17 mouse cellular contexts compared by ENCODE assay signal in the genomic region with DNA sequence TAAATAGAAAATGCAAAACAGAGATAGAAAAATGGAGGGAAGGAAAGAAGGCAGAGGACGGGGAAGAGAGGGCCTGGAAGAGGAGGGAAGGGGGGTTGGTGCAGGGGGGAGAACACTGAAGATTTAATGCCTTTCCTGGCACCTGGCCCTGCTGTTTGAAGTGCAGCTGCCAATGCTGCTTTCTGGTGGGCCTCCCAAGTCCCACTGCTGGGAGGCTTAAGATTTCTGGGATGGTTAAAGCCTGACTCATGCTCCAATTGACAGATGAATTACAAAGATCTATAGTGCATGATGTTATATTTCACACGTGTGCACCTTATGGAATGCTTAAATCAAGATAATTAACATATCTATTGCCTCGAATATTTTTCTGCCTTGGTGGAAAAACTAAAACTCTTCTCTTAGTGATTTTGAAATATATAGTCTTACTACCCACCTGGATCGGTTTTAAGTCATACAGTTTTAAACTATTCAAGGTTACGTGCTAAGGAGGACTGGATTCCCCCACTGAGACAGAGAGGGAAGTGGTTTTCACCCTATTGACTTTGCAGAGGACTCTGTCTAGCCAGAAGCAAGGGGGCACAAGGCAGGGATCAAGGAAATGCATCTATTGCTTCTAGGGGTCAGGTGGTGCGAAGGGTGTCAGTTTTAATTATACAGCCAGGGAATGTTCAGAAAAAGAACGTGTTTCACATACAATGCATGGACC.
DNase-seq lines count a peak whose midpoint lies in the region; ATAC-seq and TF ChIP-seq lines count a peak whose summit lies in the region.
"Had no signal": no experiment of that assay in that cellular context is flagged by ENCODE, and none has a peak within 500 bp of the region (broad histone marks: within the 10 kb centered on the region; RNA-seq: fewer than 3 reads in every experiment).

No protein-coding gene starts in this region.

- ATAC-seq in heart, embryonic 16.5 days (replicated peaks; ENCODE audit: extremely low read depth, insufficient read depth, low FRiP score) = 0 out of 2 replicates have a peak, but pooled peaks have one; percentile 18
- ATAC-seq in neural tube, embryonic 14.5 days (ENCODE audit: low read depth) = peak; percentile 44; the same call in 1 of the 2 replicates
- ATAC-seq in embryonic facial prominence, embryonic 15.5 days (ENCODE audit: insufficient number of reproducible peaks, low FRiP score, low TSS enrichment, low read depth) = peak; percentile 85
- no peak for ATAC-seq in activated CD4-positive, CD25-positive, alpha-beta regulatory T cell, adult 4 months
- ATAC-seq: forebrain, embryonic 15.5 days; hindbrain, embryonic 16.5 days had no signal

- no peak for DNase-seq in heart, adult 9 months (ENCODE audit: low spot score in 2 of 2)
- DNase-seq in neural tube, embryonic 10.5 days (ENCODE audit: extremely low spot score, low spot score) = no peak
- peak; percentile 72 for DNase-seq in mesoderm, embryonic 11.5 days (ENCODE audit: low read depth, low spot score)
- DNase-seq in thymus, adult 2 months = no peak
- DNase-seq: cerebellum, adult 8-10 months; gastrocnemius, postnatal 14 days; heart, postnatal 10 days; kidney, postnatal 10 days; lung, adult 2 months; right cerebral cortex, postnatal 25 days; thymus, postnatal 14 days had no signal

- no peaks in the 10 kb centered on the region for H3K27me3 ChIP-seq in heart, embryonic 16.5 days (ENCODE audit: control insufficient read depth, insufficient read depth, low read length)
- H3K27me3 ChIP-seq in neural tube, embryonic 14.5 days (ENCODE audit: control insufficient read depth, insufficient read depth, low read length) = no peaks in the 10 kb centered on the region
- H3K27me3 ChIP-seq in embryonic facial prominence, embryonic 15.5 days = no peaks in the 10 kb centered on the region
- no peaks in the 10 kb centered on the region for H3K27me3 ChIP-seq in thymus, adult 2 months (ENCODE audit: control insufficient read depth, insufficient read depth, low read length)
- H3K27me3 ChIP-seq: forebrain, embryonic 15.5 days had no signal

- no peaks in the 10 kb centered on the region for H3K9me3 ChIP-seq in heart, embryonic 16.5 days (replicated peaks; ENCODE audit: control insufficient read depth, low read length)
- no peaks in the 10 kb centered on the region for H3K9me3 ChIP-seq in neural tube, embryonic 14.5 days (ENCODE audit: control insufficient read depth, low read length)
- H3K9me3 ChIP-seq in embryonic facial prominence, embryonic 15.5 days (replicated peaks) = no peaks in the 10 kb centered on the region
- H3K9me3 ChIP-seq: forebrain, embryonic 15.5 days had no signal

- no peak overlapping the region for H3K4me2 ChIP-seq in heart, embryonic 16.5 days (ENCODE audit: low read depth, low read length)
- no peak overlapping the region for H3K4me2 ChIP-seq in neural tube, embryonic 14.5 days (ENCODE audit: low read depth, low read length)
- no peak overlapping the region for H3K4me2 ChIP-seq in embryonic facial prominence, embryonic 15.5 days (replicated peaks)
- H3K4me2 ChIP-seq: forebrain, embryonic 15.5 days had no signal

- H3K27ac ChIP-seq in heart, embryonic 16.5 days (ENCODE audit: low read length) = no peak overlapping the region
- no peak overlapping the region for H3K27ac ChIP-seq in neural tube, embryonic 14.5 days (ENCODE audit: low read depth, low read length)
- peak overlapping the region; percentile 76 for H3K27ac ChIP-seq in embryonic facial prominence, embryonic 15.5 days (replicated peaks)
- H3K27ac ChIP-seq in thymus, adult 2 months (ENCODE audit: control insufficient read depth, insufficient read depth, low read length) = no peak overlapping the region
- H3K27ac ChIP-seq: forebrain, embryonic 15.5 days had no signal

- H3K4me3 ChIP-seq in heart, embryonic 16.5 days (ENCODE audit: low read length) = no peak overlapping the region
- no peak overlapping the region for H3K4me3 ChIP-seq in neural tube, embryonic 14.5 days (ENCODE audit: low read depth, low read length)
- H3K4me3 ChIP-seq in embryonic facial prominence, embryonic 15.5 days (replicated peaks) = no peak overlapping the region
- H3K4me3 ChIP-seq in thymus, adult 2 months (ENCODE audit: control insufficient read depth, insufficient read depth, low read length) = no peak overlapping the region
- H3K4me3 ChIP-seq: forebrain, embryonic 15.5 days had no signal

- H3K4me1 ChIP-seq in heart, embryonic 16.5 days (ENCODE audit: control insufficient read depth, insufficient read depth, low read length) = peaks cover 25% of the 10 kb centered on the region
- no peaks in the 10 kb centered on the region for H3K4me1 ChIP-seq in neural tube, embryonic 14.5 days (ENCODE audit: control insufficient read depth, insufficient read depth, low read length)
- H3K4me1 ChIP-seq in embryonic facial prominence, embryonic 15.5 days = peaks cover 29% of the 10 kb centered on the region
- H3K4me1 ChIP-seq in thymus, adult 2 months (replicated peaks; ENCODE audit: control insufficient read depth, insufficient read depth, low read length) = no peaks in the 10 kb centered on the region
- H3K4me1 ChIP-seq: forebrain, embryonic 15.5 days had no signal

- no peak for TF ChIP-seq CTCF in thymus, adult 2 months (IDR thresholded peaks at IDR 0.05; ENCODE audit: borderline replicate concordance, control insufficient read depth, extremely low read depth, insufficient read depth, low read length, poor library complexity)

- TF ChIP-seq POLR2A in thymus, adult 2 months (IDR thresholded peaks at IDR 0.05; ENCODE audit: control insufficient read depth, extremely low read depth, insufficient read depth, low read length, poor library complexity) = no peak

- no peak overlapping the region for H3K9ac ChIP-seq in heart, embryonic 16.5 days (ENCODE audit: low read length)
- H3K9ac ChIP-seq in neural tube, embryonic 14.5 days (replicated peaks; ENCODE audit: low read depth, low read length) = no peak overlapping the region
- H3K9ac ChIP-seq in embryonic facial prominence, embryonic 15.5 days = no peak overlapping the region
- H3K9ac ChIP-seq: forebrain, embryonic 15.5 days had no signal

- no peaks in the 10 kb centered on the region for H3K36me3 ChIP-seq in heart, embryonic 16.5 days (ENCODE audit: control insufficient read depth, insufficient read depth)
- H3K36me3 ChIP-seq in neural tube, embryonic 14.5 days (ENCODE audit: control insufficient read depth, insufficient read depth, low read length) = no peaks in the 10 kb centered on the region
- no peaks in the 10 kb centered on the region for H3K36me3 ChIP-seq in embryonic facial prominence, embryonic 15.5 days
- no peaks in the 10 kb centered on the region for H3K36me3 ChIP-seq in thymus, adult 2 months (ENCODE audit: control insufficient read depth, insufficient read depth, low read length)
- H3K36me3 ChIP-seq: forebrain, embryonic 15.5 days had no signal

- WGBS in heart, embryonic 16.5 days = 55% methylated on average over 7 of the region's 7 CpGs
- 59% methylated on average over 7 of the region's 7 CpGs for WGBS in neural tube, embryonic 14.5 days
- WGBS in embryonic facial prominence, embryonic 15.5 days = 32% methylated on average over 7 of the region's 7 CpGs
- 75% methylated on average over 7 of the region's 7 CpGs for WGBS in thymus, adult 2 months
